Mouse (Mus musculus) urinary bladder, adult 2 months (tissue): ENCODE results near the gene Dyx1c1. TPM values are rescaled to one million over a fixed set of nuclear protein-coding genes. Genes with fewer than 3 reads are reported as not detected.

Experiments used
- polyA plus RNA-seq: library from polyadenylated mRNA; depleted of rRNA; stranded (reverse); fragments of >200 nt; gene quantifications from 2 replicates; pipeline ENCODE4 v1.2.3, GENCODE M21; 2012; rRNA removed

Gene Dyx1c1
- polyA plus RNA-seq, 1 experiment, result 1.3 TPM

Other genes with a start within 250 kb of the Dyx1c1 start
- gene Prtg, start 151.9 kb upstream of the Dyx1c1 start, polyA plus RNA-seq, result 0.10 and 0.22 TPM in 2 replicates
- gene Pygo1, start 33.1 kb upstream of the Dyx1c1 start, polyA plus RNA-seq, result 1.8 and 2.7 TPM in 2 replicates
- gene Gm44503, start 67 bp downstream of the Dyx1c1 start, polyA plus RNA-seq, result 0.03 TPM in 2 replicates
- gene Ccpg1os, start 26.6 kb downstream of the Dyx1c1 start, polyA plus RNA-seq, result 29.4 TPM in 2 replicates
- 25.9 and 49.0 TPM in 2 replicates for gene Ccpg1, start 26.6 kb downstream of the Dyx1c1 start, polyA plus RNA-seq
- gene Pigb, start 81.6 kb downstream of the Dyx1c1 start, polyA plus RNA-seq, result 14.2 and 15.7 TPM in 2 replicates
- gene Rab27a, start 86.1 kb downstream of the Dyx1c1 start, polyA plus RNA-seq, result 7.4 and 17.7 TPM in 2 replicates
- 0.09 and 0.15 TPM in 2 replicates for gene Khdc3, start 143.1 kb downstream of the Dyx1c1 start, polyA plus RNA-seq
- not detected in 2 replicates for gene Gm20509, start 143.7 kb downstream of the Dyx1c1 start, polyA plus RNA-seq
- gene Rsl24d1, start 154.6 kb downstream of the Dyx1c1 start, polyA plus RNA-seq, result 55.3 and 56.0 TPM in 2 replicates